Mouse (Mus musculus) spleen, adult 2 months (tissue): Measurements from ENCODE around the gene Srpr. TPM values are rescaled to one million over a fixed set of nuclear protein-coding genes. Genes with fewer than 3 reads are reported as not detected.

Source experiments
- DNase-seq, 2 experiments: peaks; one replicate each; pipeline versions ENCODE4 v3.0.0 to v3.0.0-alpha.2; 2012 to 2021; ENCODE audit warnings: low spot score in 2 of 2, low read depth in 1 of 2
- H3K27ac ChIP-seq: fragments of 200-500 bp; 2 replicates; pipeline ENCODE4 v1.5.1; 2012; ENCODE audit warnings: low read length, inconsistent platforms; ENCODE audit not compliant: insufficient read depth
- H3K27me3 ChIP-seq: fragments of 200-500 bp; 2 replicates; pipeline ENCODE4 v1.6.1; 2012; ENCODE audit warnings: mild to moderate bottlenecking, moderate library complexity, low read length, inconsistent platforms; ENCODE audit not compliant: control insufficient read depth, insufficient read depth
- H3K36me3 ChIP-seq: fragments of 200-500 bp; 2 replicates; pipeline ENCODE4 v1.6.1; 2012; ENCODE audit warnings: mild to moderate bottlenecking, low read length, inconsistent platforms; ENCODE audit not compliant: control insufficient read depth, insufficient read depth
- H3K4me1 ChIP-seq: fragments of 200-500 bp; 2 replicates; pipeline ENCODE4 v1.6.1; 2011; ENCODE audit warnings: inconsistent platforms; ENCODE audit not compliant: control insufficient read depth, insufficient read depth, insufficient read length
- H3K4me3 ChIP-seq: fragments of 200-500 bp; 2 replicates; pipeline ENCODE4 v1.5.1; 2011; ENCODE audit warnings: mild to moderate bottlenecking, inconsistent platforms; ENCODE audit not compliant: insufficient read depth, insufficient read length; ENCODE audit errors: extremely low read depth
- CTCF ChIP-seq: fragments of 200-500 bp; IDR thresholded peaks from 2 replicates; pipeline ENCODE4 v1.5.1; 2011; ENCODE audit warnings: mild to moderate bottlenecking, inconsistent platforms; ENCODE audit not compliant: insufficient read depth, insufficient read length, insufficient replicate concordance; ENCODE audit errors: extremely low read depth
- POLR2A ChIP-seq: fragments of 200-500 bp; IDR thresholded peaks from 2 replicates; pipeline ENCODE4 v1.6.1; 2011; ENCODE audit warnings: low read depth, low read length, inconsistent platforms
- WGBS: fragments of 180-500 bp; shearing (Covaris S2); methylation state at CpG from one replicate; pipeline ENCODE4 v1.1.7; 2018; 5-methylcytosine and 5-hydroxymethylcytosine counted together
- polyA plus RNA-seq: library from polyadenylated mRNA; depleted of rRNA; stranded (reverse); fragments of >200 nt; gene quantifications from 2 replicates; pipeline ENCODE4 v1.2.3, GENCODE M21; 2012; rRNA removed

Gene Srpr
- polyA plus RNA-seq: 34.0 and 35.3 TPM in 2 replicates

- peak; percentile 45 to 88 for DNase-seq
- peaks cover 2% of the 10 kb centered on the region; the same call in 1 of the 2 replicates for H3K36me3 ChIP-seq
- H3K27me3 ChIP-seq: no peaks in the 10 kb centered on the region
- H3K4me1 ChIP-seq: peaks cover 8% of the 10 kb centered on the region
- peak within 1 kb of the TSS; percentile 61 for H3K27ac ChIP-seq
- peak within 1 kb of the TSS; percentile 64 for H3K4me3 ChIP-seq
- WGBS: under 1% methylated on average over 44 of the region's 44 CpGs
- TF ChIP-seq CTCF: peak; percentile 85
- no peak for TF ChIP-seq POLR2A
These were observed at the start of gene Srpr, which contains the start of gene Tirap for GRCm38 (mm10) chr9:35199772-35200471. Srpr (plus strand) TSS chr9:35200175. Tirap (minus strand) TSS chr9:35200291.

- no peak for TF ChIP-seq CTCF
- TF ChIP-seq POLR2A: no peak
- DNase-seq: no peak
- Histone ChIP-seq H3K27me3 (no peaks in the 10 kb centered on the region), H3K4me1 (no peaks in the 10 kb centered on the region), H3K27ac (no peak overlapping the region), H3K4me3 (no peak overlapping the region), H3K36me3 (no peaks in the 10 kb centered on the region)
- 87% methylated on average over 1 of the region's 1 CpGs for WGBS
These were observed 47.1 kb upstream of the Srpr start for GRCm38 (mm10) chr9:35152923-35153322.

DNA sequence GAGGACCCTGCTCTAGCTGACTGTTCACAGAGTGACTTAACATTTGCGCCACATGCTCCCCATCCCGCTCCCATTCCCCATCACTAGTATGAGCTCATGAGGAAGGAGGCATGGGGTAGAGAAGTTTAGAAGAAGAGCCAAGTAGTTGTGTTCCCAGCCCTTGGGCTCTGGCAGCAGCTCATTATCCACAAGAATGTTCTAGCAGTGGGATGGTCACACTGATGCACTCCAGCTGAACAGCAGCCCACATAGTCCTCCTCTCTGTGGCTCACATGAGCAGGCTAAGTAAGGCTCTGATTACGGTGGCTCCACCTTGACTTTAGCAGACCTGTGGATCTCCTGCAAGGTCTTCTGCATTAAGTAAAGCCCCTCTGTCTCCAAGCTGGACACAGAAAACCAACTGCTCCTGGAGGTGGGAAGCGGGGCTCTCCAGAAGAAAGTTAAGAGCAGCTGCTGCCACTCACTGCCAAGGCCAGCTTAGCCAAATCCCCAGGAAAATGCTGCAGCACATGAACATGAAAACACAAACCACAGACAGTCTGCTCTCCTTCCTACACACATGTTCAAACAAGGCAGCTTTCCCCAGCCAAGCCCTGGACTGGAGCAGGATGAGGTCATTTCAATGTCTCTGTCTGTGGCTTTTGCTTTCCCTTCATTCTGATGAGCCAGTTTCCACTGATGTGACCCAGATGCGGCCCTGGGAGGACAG lies 43.8 kb upstream of the Srpr start:
- H3K36me3 ChIP-seq: no peaks in the 10 kb centered on the region
- H3K4me1 ChIP-seq: no peaks in the 10 kb centered on the region
- H3K27me3 ChIP-seq: no peaks in the 10 kb centered on the region
- 91% methylated on average over 5 of the region's 5 CpGs for WGBS
- DNase-seq: no peak
- no peak overlapping the region for H3K27ac ChIP-seq
- no peak overlapping the region for H3K4me3 ChIP-seq
- TF ChIP-seq CTCF (no peak), POLR2A (no peak)

DNA sequence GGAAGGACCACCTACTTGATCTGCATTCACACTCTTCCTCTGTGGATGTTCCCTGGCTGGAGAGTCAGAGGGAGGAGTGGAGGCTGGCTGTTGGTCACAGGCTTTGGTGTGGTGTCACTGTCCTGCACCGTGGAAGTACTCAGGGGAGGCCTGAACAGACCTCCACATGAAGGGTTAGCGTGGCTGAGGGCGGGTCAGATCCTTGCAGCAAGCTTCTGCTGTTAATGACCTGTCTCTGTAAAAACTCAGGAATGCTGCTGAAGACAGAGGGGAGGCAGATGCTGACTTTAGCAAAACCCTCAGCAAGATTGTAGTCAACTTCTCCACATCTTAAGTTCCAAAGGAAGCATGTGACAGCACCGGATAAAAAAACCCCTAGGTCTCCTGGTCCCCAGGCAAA lies 43.1 kb upstream of the Srpr start:
- Histone ChIP-seq H3K27ac (no peak overlapping the region), H3K27me3 (no peaks in the 10 kb centered on the region), H3K36me3 (no peaks in the 10 kb centered on the region), H3K4me3 (no peak overlapping the region), H3K4me1 (no peaks in the 10 kb centered on the region)
- whole genome bisulfite sequencing: 86% methylated on average over 4 of the region's 4 CpGs
- no peak for TF ChIP-seq POLR2A
- TF ChIP-seq CTCF: no peak
- no peak for DNase-seq

- no peak for TF ChIP-seq CTCF
- Histone ChIP-seq H3K4me3 (no peak overlapping the region), H3K4me1 (no peaks in the 10 kb centered on the region), H3K27me3 (no peaks in the 10 kb centered on the region), H3K36me3 (peaks cover 3% of the 10 kb centered on the region; the same call in 1 of the 2 replicates), H3K27ac (no peak overlapping the region)
- no peak for DNase-seq
- WGBS: 97% methylated on average over 3 of the region's 3 CpGs
These were observed 41.5 kb upstream of the Srpr start for GRCm38 (mm10) chr9:35158477-35158876.

DNA sequence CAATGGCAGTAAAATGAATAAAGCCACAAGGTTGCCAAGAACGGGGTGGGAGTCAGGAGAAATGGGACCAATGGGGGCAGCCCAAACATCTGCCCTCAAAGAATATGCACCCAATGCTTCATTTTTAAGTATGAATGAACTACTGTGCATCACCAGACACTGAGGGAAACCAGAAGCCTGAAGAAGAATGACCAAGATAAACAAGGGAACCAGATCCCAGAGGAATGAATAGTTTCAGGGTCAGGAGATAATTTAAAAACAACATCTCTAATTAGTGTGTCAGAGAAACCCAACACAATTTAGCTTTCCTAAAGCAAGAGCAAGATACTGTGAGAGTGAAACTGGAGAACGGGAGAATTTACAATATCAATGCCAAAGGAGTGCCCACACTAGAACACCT lies 39.3 kb upstream of the Srpr start:
- no peak overlapping the region for H3K27ac ChIP-seq
- no peak for DNase-seq
- 96% methylated on average over 2 of the region's 2 CpGs for WGBS
- H3K4me3 ChIP-seq: no peak overlapping the region
- H3K36me3 ChIP-seq: peaks cover 3% of the 10 kb centered on the region; the same call in 1 of the 2 replicates
- TF ChIP-seq POLR2A (no peak), CTCF (no peak)
- no peaks in the 10 kb centered on the region for H3K27me3 ChIP-seq
- H3K4me1 ChIP-seq: no peaks in the 10 kb centered on the region; the same call in 1 of the 2 replicates
